Mouse (Mus musculus): ENCODE measurements at regions not wholly inside any gene's neighbourhood (a gene's known extent, or its start where the extent isn't known, plus 50 kb on each side); places are given as distances from the start of the nearest gene placed in this dataset.

GRCm38 (mm10) chr9:115617909-115618308 is 291.3 kb upstream of the Gadl1 start:
- TF ChIP-seq CTCF (IDR thresholded peaks at IDR 0.05; ENCODE audit: borderline replicate concordance, extremely low read depth, insufficient read depth, insufficient read length) (no peak), POLR2A (IDR thresholded peaks at IDR 0.05; ENCODE audit: borderline replicate concordance, extremely low read depth, insufficient read depth, insufficient read length, poor library complexity, severe bottlenecking) (no peak)
